Mouse (Mus musculus): Measurements from ENCODE around the gene Fam129b. TPM values are rescaled to one million over a fixed set of nuclear protein-coding genes. Genes with fewer than 3 reads are reported as not detected.

Fam129b gene
- polyA plus RNA-seq, 1 experiment from 2014 or later = 13.8 TPM

GRCm38 (mm10) chr2:32903470-32903869, 27.6 kb downstream of the Fam129b start:
- no peaks in the 10 kb centered on the region for H3K27me3 ChIP-seq (ENCODE audit: control insufficient read depth, insufficient read depth, low read length)
- ATAC-seq (replicated peaks; ENCODE audit: low FRiP score) (no peak), DNase-seq (ENCODE audit: low spot score) (no peak)
- H3K9me3 ChIP-seq (ENCODE audit: control insufficient read depth, low read length) = no peaks in the 10 kb centered on the region
- H3K4me3 ChIP-seq (ENCODE audit: low read depth, low read length) = no peak overlapping the region
- H3K4me2 ChIP-seq (ENCODE audit: low read depth, low read length, severe bottlenecking) = no peak overlapping the region
- no peaks in the 10 kb centered on the region for H3K36me3 ChIP-seq (ENCODE audit: control insufficient read depth, insufficient read depth, low read length)
- H3K9ac ChIP-seq (ENCODE audit: low read length) = no peak overlapping the region
- H3K4me1 ChIP-seq (replicated peaks; ENCODE audit: control insufficient read depth, insufficient read depth, low read length) = peaks cover 14% of the 10 kb centered on the region
- 95% methylated on average over 4 of the region's 4 CpGs for WGBS
- no peak overlapping the region for H3K27ac ChIP-seq (ENCODE audit: low read depth, low read length)

GRCm38 (mm10) chr2:32904637-32905036, 28.7 kb downstream of the Fam129b start:
- DNase-seq (ENCODE audit: low spot score) (no peak), ATAC-seq (replicated peaks; ENCODE audit: low FRiP score) (no peak)
- no peak overlapping the region for H3K4me3 ChIP-seq (ENCODE audit: low read depth, low read length)
- 90% methylated on average over 5 of the region's 5 CpGs for WGBS
- peaks cover 2% of the 10 kb centered on the region; the same call in 1 of the 2 replicates for H3K27me3 ChIP-seq (ENCODE audit: control insufficient read depth, insufficient read depth, low read length)
- peaks cover 17% of the 10 kb centered on the region for H3K4me1 ChIP-seq (replicated peaks; ENCODE audit: control insufficient read depth, insufficient read depth, low read length)
- no peaks in the 10 kb centered on the region for H3K9me3 ChIP-seq (ENCODE audit: control insufficient read depth, low read length)
- no peak overlapping the region for H3K4me2 ChIP-seq (ENCODE audit: low read depth, low read length, severe bottlenecking)
- no peaks in the 10 kb centered on the region for H3K36me3 ChIP-seq (ENCODE audit: control insufficient read depth, insufficient read depth, low read length)
- H3K27ac ChIP-seq (ENCODE audit: low read depth, low read length) = no peak overlapping the region
- H3K9ac ChIP-seq (ENCODE audit: low read length) = no peak overlapping the region

GRCm38 (mm10) chr2:32905297-32905696, 29.4 kb downstream of the Fam129b start:
- Histone ChIP-seq H3K4me3 (ENCODE audit: low read depth, low read length) (no peak overlapping the region), H3K36me3 (ENCODE audit: control insufficient read depth, insufficient read depth, low read length) (no peaks in the 10 kb centered on the region), H3K4me2 (ENCODE audit: low read depth, low read length, severe bottlenecking) (no peak overlapping the region), H3K4me1 (replicated peaks; ENCODE audit: control insufficient read depth, insufficient read depth, low read length) (peaks cover 17% of the 10 kb centered on the region), H3K27ac (ENCODE audit: low read depth, low read length) (no peak overlapping the region), H3K9ac (ENCODE audit: low read length) (no peak overlapping the region), H3K9me3 (ENCODE audit: control insufficient read depth, low read length) (no peaks in the 10 kb centered on the region), H3K27me3 (ENCODE audit: control insufficient read depth, insufficient read depth, low read length) (peaks cover 2% of the 10 kb centered on the region; the same call in 1 of the 2 replicates)
- ATAC-seq (replicated peaks; ENCODE audit: low FRiP score) (no peak), DNase-seq (ENCODE audit: low spot score) (no peak)
- WGBS = 85% methylated on average over 8 of the region's 8 CpGs

DNA sequence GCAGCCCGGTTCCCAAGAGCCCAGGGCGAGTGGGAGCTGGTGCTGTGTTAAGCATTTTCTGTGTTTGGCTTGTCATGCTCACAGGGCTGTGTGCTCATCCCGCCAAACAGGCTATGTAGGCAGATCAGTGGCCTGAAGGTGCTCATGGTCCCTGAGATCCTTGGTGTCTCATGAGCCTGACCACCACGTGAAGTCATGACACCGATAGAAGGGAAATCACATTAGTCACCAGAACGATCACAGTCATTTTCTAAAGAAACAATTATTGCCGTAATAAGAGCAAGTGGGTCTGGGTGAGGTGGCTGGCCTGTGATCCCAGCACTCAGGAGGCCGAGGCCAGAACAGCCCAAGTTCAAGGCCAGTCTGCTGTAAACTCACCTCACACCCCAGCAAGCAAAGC, 31.5 kb downstream of the Fam129b start:
- DNase-seq (ENCODE audit: low spot score) (no peak), ATAC-seq (replicated peaks; ENCODE audit: low FRiP score) (no peak)
- H3K27me3 ChIP-seq (ENCODE audit: control insufficient read depth, insufficient read depth, low read length) = peaks cover 4% of the 10 kb centered on the region; the same call in 1 of the 2 replicates
- H3K4me3 ChIP-seq (ENCODE audit: low read depth, low read length) = no peak overlapping the region
- H3K4me2 ChIP-seq (ENCODE audit: low read depth, low read length, severe bottlenecking) = no peak overlapping the region
- peaks cover 17% of the 10 kb centered on the region for H3K4me1 ChIP-seq (replicated peaks; ENCODE audit: control insufficient read depth, insufficient read depth, low read length)
- H3K36me3 ChIP-seq (ENCODE audit: control insufficient read depth, insufficient read depth, low read length) = no peaks in the 10 kb centered on the region; the same call in 1 of the 2 replicates
- no peak overlapping the region for H3K9ac ChIP-seq (ENCODE audit: low read length)
- no peaks in the 10 kb centered on the region for H3K9me3 ChIP-seq (ENCODE audit: control insufficient read depth, low read length)
- no peak overlapping the region for H3K27ac ChIP-seq (ENCODE audit: low read depth, low read length)
- WGBS = 58% methylated on average over 8 of the region's 8 CpGs

DNA sequence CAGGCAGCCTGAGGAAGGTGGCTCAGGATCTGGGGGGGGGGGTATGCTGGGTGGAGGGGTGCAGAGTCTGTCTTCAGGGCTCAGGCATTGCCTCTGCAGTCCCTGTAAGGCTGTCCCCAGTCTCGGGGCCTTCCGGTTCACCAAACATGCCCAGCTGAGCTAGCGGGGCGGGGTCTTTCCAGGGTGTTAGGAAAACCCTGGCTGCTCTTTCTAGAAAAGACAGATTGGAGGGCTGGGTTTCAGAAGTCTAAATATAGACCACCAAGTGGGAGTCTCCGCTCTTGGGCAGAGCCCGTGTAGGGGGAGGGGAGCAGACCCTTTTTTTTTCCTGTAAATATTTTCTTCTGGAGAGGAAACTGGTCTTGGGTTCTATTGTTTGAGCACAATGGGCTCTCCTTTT, 32.4 kb downstream of the Fam129b start:
- no peaks in the 10 kb centered on the region; the same call in 1 of the 2 replicates for H3K36me3 ChIP-seq (ENCODE audit: control insufficient read depth, insufficient read depth, low read length)
- peak; percentile 69 for ATAC-seq (replicated peaks; ENCODE audit: low FRiP score)
- 1% methylated on average over 6 of the region's 6 CpGs for WGBS

GRCm38 (mm10) chr2:32908796-32909195, 32.9 kb downstream of the Fam129b start:
- Histone ChIP-seq H3K36me3 (ENCODE audit: control insufficient read depth, insufficient read depth, low read length) (no peaks in the 10 kb centered on the region; the same call in 1 of the 2 replicates), H3K4me3 (ENCODE audit: low read depth, low read length) (no peak overlapping the region), H3K27me3 (ENCODE audit: control insufficient read depth, insufficient read depth, low read length) (peaks cover 4% of the 10 kb centered on the region; the same call in 1 of the 2 replicates), H3K9ac (ENCODE audit: low read length) (no peak overlapping the region), H3K4me2 (ENCODE audit: low read depth, low read length, severe bottlenecking) (no peak overlapping the region), H3K4me1 (replicated peaks; ENCODE audit: control insufficient read depth, insufficient read depth, low read length) (peaks cover 17% of the 10 kb centered on the region), H3K9me3 (ENCODE audit: control insufficient read depth, low read length) (no peaks in the 10 kb centered on the region), H3K27ac (ENCODE audit: low read depth, low read length) (0 out of 2 replicates have a peak overlapping the region, but pooled peaks have one; percentile 42)
- no peak for ATAC-seq (replicated peaks; ENCODE audit: low FRiP score)
- 26% methylated on average over 11 of the region's 11 CpGs for WGBS
- no peak for DNase-seq (ENCODE audit: low spot score)

More for the DNA sequence above, 32.4 kb downstream of the Fam129b start:
- Histone ChIP-seq H3K4me2 (ENCODE audit: low read depth, low read length, severe bottlenecking) (no peak overlapping the region), H3K27me3 (ENCODE audit: control insufficient read depth, insufficient read depth, low read length) (peaks cover 4% of the 10 kb centered on the region; the same call in 1 of the 2 replicates), H3K4me1 (replicated peaks; ENCODE audit: control insufficient read depth, insufficient read depth, low read length) (peaks cover 17% of the 10 kb centered on the region), H3K9ac (ENCODE audit: low read length) (no peak overlapping the region), H3K9me3 (ENCODE audit: control insufficient read depth, low read length) (no peaks in the 10 kb centered on the region), H3K4me3 (ENCODE audit: low read depth, low read length) (no peak overlapping the region), H3K27ac (ENCODE audit: low read depth, low read length) (0 out of 2 replicates have a peak overlapping the region, but pooled peaks have one; percentile 42)
- DNase-seq (ENCODE audit: low spot score) = peak; percentile 81

- Histone ChIP-seq H3K9ac (ENCODE audit: low read length) (no peak overlapping the region), H3K36me3 (ENCODE audit: control insufficient read depth, insufficient read depth, low read length) (no peaks in the 10 kb centered on the region; the same call in 1 of the 2 replicates), H3K27me3 (ENCODE audit: control insufficient read depth, insufficient read depth, low read length) (peaks cover 4% of the 10 kb centered on the region; the same call in 1 of the 2 replicates), H3K4me1 (replicated peaks; ENCODE audit: control insufficient read depth, insufficient read depth, low read length) (peaks cover 15% of the 10 kb centered on the region), H3K4me2 (ENCODE audit: low read depth, low read length, severe bottlenecking) (no peak overlapping the region), H3K27ac (ENCODE audit: low read depth, low read length) (no peak overlapping the region), H3K4me3 (ENCODE audit: low read depth, low read length) (no peak overlapping the region), H3K9me3 (ENCODE audit: control insufficient read depth, low read length) (no peaks in the 10 kb centered on the region)
- DNase-seq (ENCODE audit: low spot score) (no peak), ATAC-seq (replicated peaks; ENCODE audit: low FRiP score) (no peak)
- 84% methylated on average over 7 of the region's 7 CpGs for WGBS
Measured at GRCm38 (mm10) chr2:32911639-32912182, 35.8 kb downstream of the Fam129b start.

DNA sequence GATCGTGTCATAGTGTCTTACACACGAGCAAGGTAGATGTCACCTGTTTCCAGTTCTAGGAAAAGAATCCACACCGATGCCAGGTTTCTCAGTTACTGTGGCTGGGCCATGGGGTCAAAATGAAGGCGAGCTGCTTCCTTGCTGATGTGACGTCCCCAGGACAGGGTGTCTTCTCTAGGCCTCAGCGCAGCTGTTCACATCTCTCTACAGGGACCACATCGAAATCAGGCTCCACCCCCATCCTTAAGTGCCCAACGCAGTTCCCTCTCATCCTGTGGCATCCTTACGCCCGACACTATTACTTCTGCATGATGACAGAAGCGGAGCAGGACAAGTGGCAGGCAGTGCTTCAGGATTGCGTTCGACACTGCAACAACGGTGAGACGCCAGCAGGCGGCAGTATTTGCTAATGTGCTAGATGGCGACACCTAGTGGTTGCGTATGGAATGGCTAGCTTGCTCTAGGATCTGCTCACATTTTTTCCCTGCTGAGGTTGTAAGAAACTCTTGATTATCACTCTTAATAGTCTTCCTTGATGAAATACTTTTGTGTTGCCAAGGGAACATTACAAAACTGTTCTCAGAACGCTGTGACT, 36.4 kb downstream of the Fam129b start:
- H3K27ac ChIP-seq (ENCODE audit: low read depth, low read length) = no peak overlapping the region
- H3K27me3 ChIP-seq (ENCODE audit: control insufficient read depth, insufficient read depth, low read length) = peaks cover 4% of the 10 kb centered on the region; the same call in 1 of the 2 replicates
- H3K4me1 ChIP-seq (replicated peaks; ENCODE audit: control insufficient read depth, insufficient read depth, low read length) = peaks cover 12% of the 10 kb centered on the region
- H3K9ac ChIP-seq (ENCODE audit: low read length) = no peak overlapping the region
- H3K36me3 ChIP-seq (ENCODE audit: control insufficient read depth, insufficient read depth, low read length) = no peaks in the 10 kb centered on the region; the same call in 1 of the 2 replicates
- no peak overlapping the region for H3K4me2 ChIP-seq (ENCODE audit: low read depth, low read length, severe bottlenecking)
- 33% methylated on average over 19 of the region's 19 CpGs for WGBS
- peak; percentile 91 for DNase-seq (ENCODE audit: low spot score)
- no peak overlapping the region for H3K4me3 ChIP-seq (ENCODE audit: low read depth, low read length)
- ATAC-seq (replicated peaks; ENCODE audit: low FRiP score) = no peak
- no peaks in the 10 kb centered on the region for H3K9me3 ChIP-seq (ENCODE audit: control insufficient read depth, low read length)

Measured in forebrain, embryonic 11.5 days (tissue).